Mouse (Mus musculus): ENCODE measurements around the gene Msantd1. TPM values are rescaled to one million over a fixed set of nuclear protein-coding genes. Genes with fewer than 3 reads are reported as not detected.

Msantd1 gene
- polyA plus RNA-seq (2014; fragmentation: Illumina TruSeq; extraction: RNeasy Lipid Tissue Mini Kit (QIAGEN cat#74804); ENCODE audit: low read depth, low replicate concordance): 2.1 TPM

DNA sequence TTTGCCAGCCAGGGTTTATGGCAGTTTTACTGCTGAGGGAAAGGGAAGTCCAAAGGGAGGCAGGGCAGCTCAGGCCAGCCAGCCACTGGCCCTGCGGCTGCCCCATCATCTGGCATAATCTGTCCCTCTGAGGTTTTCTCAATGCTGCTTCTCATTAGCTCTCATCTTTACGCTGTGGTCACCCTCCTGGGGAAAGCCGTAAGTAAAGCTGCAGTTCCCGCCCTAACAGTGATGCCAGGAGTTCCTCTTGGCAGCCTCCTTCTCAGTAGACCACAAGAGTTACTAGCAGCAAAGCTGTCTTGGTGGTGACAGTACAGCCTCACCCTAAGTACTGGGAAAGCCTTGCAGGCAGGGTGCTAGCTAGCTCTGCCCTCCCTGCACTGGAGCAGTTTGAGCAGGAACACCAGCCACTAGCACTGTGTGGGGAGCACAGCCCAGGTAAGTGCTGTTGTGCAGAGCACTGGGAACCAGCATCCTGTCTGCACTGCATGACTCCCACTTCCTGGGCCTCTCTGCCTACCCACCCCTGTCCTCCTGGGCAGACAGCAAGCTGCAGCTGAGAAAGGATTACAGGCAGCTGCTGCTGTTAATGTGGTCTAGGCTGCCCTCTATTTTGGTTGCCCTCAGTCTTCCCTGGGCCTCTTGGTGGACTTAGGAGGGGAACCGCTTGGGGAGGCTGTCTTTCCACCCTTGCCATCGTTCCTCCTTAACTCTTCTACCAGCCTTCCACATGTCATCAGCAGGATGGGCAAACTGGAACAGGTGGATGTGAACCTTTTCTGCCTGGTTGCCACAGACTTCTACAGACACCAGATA is at the start of gene Msantd1:
Gene Msantd1, plus strand, starts transcription at position 103 of the 816 bp plus-strand sequence.

DNA sequence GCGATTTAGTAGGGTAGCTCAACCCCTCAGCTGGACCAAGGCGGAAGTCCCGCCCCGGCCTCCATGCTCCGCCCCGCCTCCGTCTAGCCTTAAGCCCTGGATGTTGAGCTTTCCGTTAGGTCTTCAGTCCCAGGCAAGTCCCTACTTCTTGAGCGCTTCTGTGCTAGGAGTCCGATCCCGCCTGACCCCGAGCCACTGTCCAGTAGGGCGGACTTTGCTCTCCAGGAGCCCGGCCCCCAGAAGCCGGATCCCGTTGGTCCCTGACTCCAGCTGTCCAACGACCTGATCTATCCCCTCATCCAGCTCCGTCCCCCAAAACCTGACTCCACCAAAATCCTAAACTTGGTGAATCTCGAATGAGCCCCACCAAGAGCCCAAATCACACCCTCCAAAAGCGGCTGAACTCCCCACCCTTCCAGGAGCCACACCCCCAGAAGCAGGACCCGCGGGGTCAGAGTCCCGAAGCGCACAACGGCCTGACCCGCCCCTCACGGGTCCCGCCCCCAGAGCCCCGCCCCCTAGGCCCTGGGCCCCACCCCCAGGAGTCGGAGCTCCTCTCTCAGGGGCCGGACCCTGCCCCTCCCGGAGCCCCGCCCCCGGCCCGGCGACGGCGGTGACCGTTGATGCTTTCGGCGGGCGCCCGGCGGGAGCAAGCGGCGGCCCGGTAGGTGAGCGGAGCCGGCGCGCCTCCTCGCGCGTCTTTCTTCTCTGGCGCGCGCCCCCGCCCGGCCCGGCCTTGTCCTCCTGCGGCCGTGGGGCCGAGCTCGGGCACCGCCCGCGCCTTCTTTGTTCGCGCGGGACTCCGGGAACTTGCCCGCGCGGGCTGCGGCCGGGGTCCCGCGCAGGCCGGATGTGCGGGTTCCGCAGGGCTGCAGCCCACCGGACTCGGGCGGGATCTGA is 41.3 kb downstream of the Msantd1 start, which contains the start of gene Rgs12:
Gene Rgs12, plus strand, starts transcription at position 585 of the 900 bp plus-strand sequence.

Other genes with a start within 250 kb of the Msantd1 start
- 17.2 TPM for gene Nop14, start 247.9 kb upstream of the Msantd1 start, polyA plus RNA-seq (2014; fragmentation: Illumina TruSeq; extraction: RNeasy Lipid Tissue Mini Kit (QIAGEN cat#74804); ENCODE audit: low read depth, low replicate concordance)
- 5.7 TPM for gene Grk4, start 247.6 kb upstream of the Msantd1 start, polyA plus RNA-seq (2014; fragmentation: Illumina TruSeq; extraction: RNeasy Lipid Tissue Mini Kit (QIAGEN cat#74804); ENCODE audit: low read depth, low replicate concordance)
- gene Htt, start 146.3 kb upstream of the Msantd1 start, polyA plus RNA-seq (2014; fragmentation: Illumina TruSeq; extraction: RNeasy Lipid Tissue Mini Kit (QIAGEN cat#74804); ENCODE audit: low read depth, low replicate concordance): 8.1 TPM
- gene Rgs12, start 41.4 kb downstream of the Msantd1 start, polyA plus RNA-seq (2014; fragmentation: Illumina TruSeq; extraction: RNeasy Lipid Tissue Mini Kit (QIAGEN cat#74804); ENCODE audit: low read depth, low replicate concordance): 21.4 TPM
- gene Hgfac, start 133.5 kb downstream of the Msantd1 start, polyA plus RNA-seq (2014; fragmentation: Illumina TruSeq; extraction: RNeasy Lipid Tissue Mini Kit (QIAGEN cat#74804); ENCODE audit: low read depth, low replicate concordance): 0.65 TPM
- gene Dok7, start 148.8 kb downstream of the Msantd1 start, polyA plus RNA-seq (2014; fragmentation: Illumina TruSeq; extraction: RNeasy Lipid Tissue Mini Kit (QIAGEN cat#74804); ENCODE audit: low read depth, low replicate concordance): 26.3 TPM
- 64.2 TPM for gene Lrpap1, start 197.8 kb downstream of the Msantd1 start, polyA plus RNA-seq (2014; fragmentation: Illumina TruSeq; extraction: RNeasy Lipid Tissue Mini Kit (QIAGEN cat#74804); ENCODE audit: low read depth, low replicate concordance)

All from heart, adult 10 weeks (tissue).